Mouse (Mus musculus) heart, embryonic 16.5 days (tissue): Measurements from ENCODE around the gene Olfr877. TPM values are rescaled to one million over a fixed set of nuclear protein-coding genes. Genes with fewer than 3 reads are reported as not detected.

Source experiments
- ATAC-seq: fragments of 200-750 bp; cut with Nextera tagmentation; replicated peaks from 2 replicates; pipeline ENCODE4 v1.8.0; 2017; ENCODE audit warnings: moderate number of reproducible peaks; ENCODE audit not compliant: insufficient read depth, low FRiP score; ENCODE audit errors: extremely low read depth
- H3K27ac ChIP-seq: fragments of 300-500 bp; sonication (generic); 2 replicates; pipeline ENCODE4 v1.5.1; 2014; ENCODE audit warnings: mild to moderate bottlenecking, low read length, control low read depth, moderate library complexity
- H3K27me3 ChIP-seq: fragments of 300-500 bp; sonication (generic); 2 replicates; pipeline ENCODE4 v1.6.1; 2014; ENCODE audit warnings: low read length, mixed read lengths; ENCODE audit not compliant: control insufficient read depth, insufficient read depth
- H3K36me3 ChIP-seq: fragments of 300-500 bp; sonication (generic); 2 replicates; pipeline ENCODE4 v1.6.1; 2014; ENCODE audit not compliant: control insufficient read depth, insufficient read depth
- H3K4me1 ChIP-seq: fragments of 300-500 bp; sonication (generic); 2 replicates; pipeline ENCODE4 v1.6.1; 2014; ENCODE audit warnings: low read length, mixed read lengths; ENCODE audit not compliant: control insufficient read depth, insufficient read depth
- H3K4me2 ChIP-seq: fragments of 300-500 bp; sonication (generic); 2 replicates; pipeline ENCODE4 v1.6.1; 2014; ENCODE audit warnings: low read depth, mild to moderate bottlenecking, control low read depth, low read length
- H3K4me3 ChIP-seq: fragments of 300-500 bp; sonication (generic); 2 replicates; pipeline ENCODE4 v1.5.1; 2014; ENCODE audit warnings: mild to moderate bottlenecking, control low read depth, low read length
- H3K9ac ChIP-seq: fragments of 300-500 bp; sonication (generic); 2 replicates; pipeline ENCODE4 v1.6.1; 2014; ENCODE audit warnings: low read length, control low read depth
- H3K9me3 ChIP-seq: fragments of 300-500 bp; sonication (generic); replicated peaks from 2 replicates; pipeline ENCODE4 v1.6.1; 2016; ENCODE audit warnings: low read length; ENCODE audit not compliant: control insufficient read depth
- WGBS: fragments of 180-500 bp; shearing (Covaris S2); extraction: QIAGEN DNeasy Blood & Tissue Kit; methylation state at CpG from one replicate; pipeline ENCODE4 v1.1.7; 2014; 5-methylcytosine and 5-hydroxymethylcytosine counted together
- polyA plus RNA-seq: library from polyadenylated mRNA; unstranded; fragments of >200 nt; fragmentation: Nextera tagmentation; extraction: Ambion mirVana; gene quantifications from 2 replicates; pipeline ENCODE4 v1.2.1, GENCODE M21; 2015

Olfr877 gene
- not detected in 2 replicates for polyA plus RNA-seq

DNA sequence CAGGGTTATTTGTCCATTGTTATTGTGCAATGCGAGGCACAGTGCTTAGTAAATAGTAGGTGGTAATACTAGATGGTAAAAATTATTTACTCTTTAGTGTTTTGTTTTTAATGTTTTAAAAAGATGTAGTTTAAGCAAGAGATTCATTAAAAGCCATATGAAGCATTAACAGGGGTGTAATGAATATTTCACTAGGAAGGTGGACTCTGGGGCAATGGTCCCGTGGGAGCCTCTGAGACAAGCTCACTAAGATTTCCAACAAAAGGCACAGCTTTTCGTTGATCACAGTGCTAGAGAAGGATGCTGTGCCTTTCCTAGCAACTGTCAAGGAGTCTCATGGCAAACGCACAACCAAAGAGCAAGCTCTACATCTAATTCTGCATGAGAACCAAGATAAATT is at the start of gene Olfr877:
Gene Olfr877 (plus strand): TSS at position 301 of the 400 bp plus-strand sequence.
- no peaks in the 10 kb centered on the region for H3K4me1 ChIP-seq
- H3K27ac ChIP-seq = no peak within 1 kb of the TSS
- H3K9ac ChIP-seq = no peak within 1 kb of the TSS
- no peak within 1 kb of the TSS for H3K4me3 ChIP-seq
- no peak for ATAC-seq
- WGBS = 71% methylated on average over 4 of the region's 4 CpGs
- H3K9me3 ChIP-seq = no peaks in the 10 kb centered on the region
- no peaks in the 10 kb centered on the region for H3K36me3 ChIP-seq
- no peaks in the 10 kb centered on the region for H3K27me3 ChIP-seq
- no peak within 1 kb of the TSS for H3K4me2 ChIP-seq

DNA sequence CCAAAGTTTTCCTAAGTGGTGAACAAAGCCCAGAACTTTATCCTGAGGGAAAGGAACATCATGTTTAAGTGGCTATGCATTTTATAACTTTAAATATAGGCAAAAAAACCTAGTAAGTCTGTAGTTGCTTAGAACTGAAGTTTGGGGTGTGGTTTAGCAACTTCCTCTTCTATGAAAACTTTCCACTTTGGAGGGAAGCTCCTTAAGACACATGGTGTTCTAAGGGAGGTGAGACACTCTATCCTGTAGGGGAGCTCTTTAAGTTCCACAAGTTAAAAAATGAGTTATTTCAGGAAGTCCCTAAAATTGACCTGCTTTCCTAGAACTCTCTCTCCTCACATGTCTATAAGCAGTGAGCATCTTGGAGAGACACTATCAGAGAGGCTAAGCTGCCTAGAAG is 46.8 kb upstream of the Olfr877 start:
- H3K27me3 ChIP-seq = no peaks in the 10 kb centered on the region
- ATAC-seq = no peak

DNA sequence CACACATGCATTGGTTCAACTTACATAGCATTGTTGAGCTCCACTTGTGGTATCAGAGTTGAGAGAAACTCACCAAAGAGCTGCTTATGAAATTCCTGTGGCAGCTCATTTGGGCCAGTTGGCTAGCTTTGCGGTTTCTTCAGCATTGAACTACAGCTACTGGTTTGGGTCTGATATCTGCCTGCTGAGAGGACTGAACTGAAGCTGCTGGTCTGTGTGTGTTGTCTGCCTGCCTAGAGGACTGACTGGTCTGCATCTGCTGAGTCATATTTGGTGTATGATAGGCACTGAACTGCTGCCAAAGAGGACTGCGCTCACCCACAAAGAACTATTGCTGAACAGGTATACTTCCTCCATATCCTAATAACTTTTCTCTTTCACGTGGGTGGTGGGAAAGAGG is 45.6 kb upstream of the Olfr877 start:
- Histone ChIP-seq H3K9ac (no peak overlapping the region), H3K27me3 (no peaks in the 10 kb centered on the region), H3K27ac (no peak overlapping the region), H3K4me2 (no peak overlapping the region), H3K4me3 (no peak overlapping the region), H3K4me1 (peaks cover 7% of the 10 kb centered on the region), H3K9me3 (no peaks in the 10 kb centered on the region), H3K36me3 (no peaks in the 10 kb centered on the region)
- ATAC-seq = no peak
- 68% methylated on average over 3 of the region's 3 CpGs for WGBS

More for the DNA sequence above, 46.8 kb upstream of the Olfr877 start:
- H3K27ac ChIP-seq = no peak overlapping the region
- H3K36me3 ChIP-seq = no peaks in the 10 kb centered on the region
- peaks cover 7% of the 10 kb centered on the region for H3K4me1 ChIP-seq
- H3K4me2 ChIP-seq = no peak overlapping the region
- no peak overlapping the region for H3K9ac ChIP-seq
- no peaks in the 10 kb centered on the region for H3K9me3 ChIP-seq
- no peak overlapping the region for H3K4me3 ChIP-seq

DNA sequence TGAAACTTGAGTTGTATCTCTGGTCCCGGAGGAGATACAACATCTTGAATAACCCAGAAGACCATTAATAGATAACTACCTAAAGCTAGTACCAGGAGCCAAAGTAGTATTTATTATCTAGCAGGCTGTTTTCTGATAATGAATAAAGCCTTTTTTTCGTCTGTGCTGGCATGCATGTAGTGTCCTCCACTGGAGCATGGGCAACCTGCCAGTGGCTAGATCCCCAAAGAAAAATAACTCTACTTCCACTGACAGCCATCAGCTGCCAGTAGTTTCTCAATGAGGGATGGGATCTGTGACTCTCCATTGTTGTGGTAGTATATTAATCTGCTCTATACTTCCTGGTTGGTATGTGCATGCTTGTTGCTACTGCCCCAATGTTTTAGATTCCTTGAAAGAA is 45.1 kb upstream of the Olfr877 start:
- Histone ChIP-seq H3K36me3 (no peaks in the 10 kb centered on the region), H3K9ac (no peak overlapping the region), H3K27me3 (no peaks in the 10 kb centered on the region), H3K9me3 (no peaks in the 10 kb centered on the region), H3K4me1 (peaks cover 7% of the 10 kb centered on the region), H3K4me2 (no peak overlapping the region), H3K27ac (no peak overlapping the region), H3K4me3 (no peak overlapping the region)
- ATAC-seq = no peak
- WGBS = 26% methylated on average over 2 of the region's 2 CpGs

DNA sequence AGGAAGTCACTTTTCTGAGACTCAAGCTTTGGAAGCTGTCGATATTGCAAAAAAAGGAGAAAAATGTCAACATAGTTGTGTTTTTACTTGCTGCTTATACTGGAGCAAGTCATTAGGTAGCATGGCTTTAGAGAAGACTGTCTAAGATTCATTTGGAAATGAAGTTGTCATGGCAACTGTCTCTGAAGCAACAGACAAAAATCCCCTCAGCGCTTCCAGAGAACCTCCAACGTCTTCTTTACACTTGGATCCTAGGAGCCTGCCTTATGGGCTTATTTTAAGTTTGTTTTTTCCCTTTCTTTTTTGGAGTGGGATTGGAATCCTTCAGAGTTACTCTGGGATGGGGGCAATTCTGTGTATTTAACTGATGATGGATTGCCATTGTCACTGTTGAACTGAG is 39.4 kb upstream of the Olfr877 start:
- Histone ChIP-seq H3K9ac (no peak overlapping the region), H3K27me3 (no peaks in the 10 kb centered on the region), H3K4me1 (no peaks in the 10 kb centered on the region), H3K36me3 (no peaks in the 10 kb centered on the region), H3K4me2 (no peak overlapping the region), H3K27ac (no peak overlapping the region), H3K9me3 (no peaks in the 10 kb centered on the region), H3K4me3 (no peak overlapping the region)
- WGBS = 87% methylated on average over 3 of the region's 3 CpGs
- no peak for ATAC-seq

DNA sequence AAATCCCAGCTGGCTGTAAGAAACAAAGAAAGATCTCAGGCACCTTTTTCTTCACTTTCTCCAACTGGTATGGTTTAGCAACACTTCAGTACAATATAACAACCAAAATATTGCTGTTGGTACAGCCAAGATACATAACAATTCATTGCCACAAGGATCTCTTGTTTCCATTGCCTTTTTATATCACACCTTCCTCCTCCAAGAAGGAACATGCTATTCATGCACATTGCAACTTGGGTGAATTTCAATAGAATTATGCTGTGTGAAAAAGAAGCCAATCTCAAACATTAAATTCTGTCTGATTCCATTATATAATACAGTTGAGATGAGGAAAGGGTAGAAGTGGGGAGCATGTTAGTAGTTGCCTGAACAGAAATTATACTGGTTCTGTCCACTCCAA is 24.2 kb upstream of the Olfr877 start:
- Histone ChIP-seq H3K4me1 (no peaks in the 10 kb centered on the region), H3K27me3 (no peaks in the 10 kb centered on the region), H3K9ac (no peak overlapping the region), H3K4me3 (no peak overlapping the region), H3K4me2 (no peak overlapping the region), H3K36me3 (no peaks in the 10 kb centered on the region), H3K27ac (no peak overlapping the region), H3K9me3 (no peaks in the 10 kb centered on the region)
- no peak for ATAC-seq

DNA sequence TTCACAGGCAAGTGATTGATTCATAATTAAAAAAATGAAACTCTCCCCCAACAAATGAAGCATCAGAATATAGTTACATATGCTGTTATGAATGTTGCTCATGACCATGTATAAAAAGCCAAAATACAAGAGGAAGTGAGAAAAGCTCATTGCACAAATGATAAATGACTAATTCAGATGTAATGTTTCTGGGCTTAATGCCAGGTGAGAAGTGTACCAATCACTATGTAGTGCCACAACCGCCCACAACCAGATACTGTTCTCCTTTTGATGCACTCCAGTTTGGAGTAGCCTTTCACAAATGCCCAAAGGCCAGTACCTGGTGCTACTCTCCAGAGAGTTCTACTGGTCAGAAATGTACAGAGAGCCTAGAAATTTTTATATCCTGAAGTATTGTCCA is 20.7 kb upstream of the Olfr877 start:
- Histone ChIP-seq H3K9me3 (no peaks in the 10 kb centered on the region), H3K4me2 (no peak overlapping the region), H3K4me3 (no peak overlapping the region), H3K36me3 (no peaks in the 10 kb centered on the region), H3K27ac (no peak overlapping the region), H3K27me3 (no peaks in the 10 kb centered on the region), H3K9ac (no peak overlapping the region), H3K4me1 (no peaks in the 10 kb centered on the region)
- no peak for ATAC-seq
- 50% methylated on average over 1 of the region's 1 CpGs for WGBS

DNA sequence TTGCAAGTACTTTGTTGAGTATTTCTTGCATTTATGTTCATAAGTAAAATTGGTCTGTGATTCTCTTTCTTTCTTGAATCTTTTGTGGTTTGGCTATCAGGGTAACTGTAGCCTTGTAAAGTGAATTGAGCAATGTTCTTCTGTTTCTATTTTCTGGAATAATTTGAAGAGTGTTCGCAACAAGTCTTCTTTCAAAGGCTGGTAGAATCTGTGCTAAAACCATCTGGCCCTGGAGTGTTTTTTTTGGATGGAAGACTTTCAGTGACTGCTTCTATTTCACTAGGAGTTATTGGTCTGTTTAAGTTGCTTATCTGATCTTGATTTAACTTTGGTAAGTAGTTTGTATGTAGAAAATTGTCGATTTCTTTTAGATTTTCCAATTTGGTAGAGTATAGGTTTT is 4.8 kb upstream of the Olfr877 start:
- WGBS = 68% methylated on average over 2 of the region's 2 CpGs

DNA sequence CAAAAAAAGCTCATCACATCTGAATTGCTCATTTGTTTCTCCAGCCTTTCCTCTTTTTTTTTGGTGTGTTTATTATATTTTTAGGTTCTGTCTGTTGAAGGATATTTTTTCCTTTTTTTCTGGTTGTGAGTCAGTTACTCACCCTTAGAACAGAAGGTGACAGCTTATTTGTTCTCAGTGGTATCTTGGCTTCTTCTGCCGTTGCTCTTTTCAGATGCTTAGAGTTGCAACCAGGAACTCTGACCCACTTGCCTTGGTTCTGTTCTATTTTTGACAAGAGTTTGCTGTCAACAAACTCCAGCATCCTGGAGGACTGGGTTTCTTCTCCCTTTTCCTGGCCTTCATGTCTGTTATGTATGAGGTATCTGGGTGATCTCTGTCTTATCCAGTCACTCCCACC is 9.3 kb downstream of the Olfr877 start:
- no peak for ATAC-seq
- Histone ChIP-seq H3K4me2 (no peak overlapping the region), H3K9me3 (no peaks in the 10 kb centered on the region), H3K9ac (no peak overlapping the region), H3K27me3 (no peaks in the 10 kb centered on the region), H3K4me1 (no peaks in the 10 kb centered on the region), H3K4me3 (no peak overlapping the region), H3K36me3 (no peaks in the 10 kb centered on the region), H3K27ac (no peak overlapping the region)
- WGBS = 18% methylated on average over 1 of the region's 1 CpGs

More for the DNA sequence above, 4.8 kb upstream of the Olfr877 start:
- Histone ChIP-seq H3K36me3 (no peaks in the 10 kb centered on the region), H3K9ac (no peak overlapping the region), H3K27me3 (no peaks in the 10 kb centered on the region), H3K27ac (no peak overlapping the region), H3K4me2 (no peak overlapping the region), H3K4me3 (no peak overlapping the region), H3K4me1 (no peaks in the 10 kb centered on the region), H3K9me3 (no peaks in the 10 kb centered on the region)
- ATAC-seq = no peak

DNA sequence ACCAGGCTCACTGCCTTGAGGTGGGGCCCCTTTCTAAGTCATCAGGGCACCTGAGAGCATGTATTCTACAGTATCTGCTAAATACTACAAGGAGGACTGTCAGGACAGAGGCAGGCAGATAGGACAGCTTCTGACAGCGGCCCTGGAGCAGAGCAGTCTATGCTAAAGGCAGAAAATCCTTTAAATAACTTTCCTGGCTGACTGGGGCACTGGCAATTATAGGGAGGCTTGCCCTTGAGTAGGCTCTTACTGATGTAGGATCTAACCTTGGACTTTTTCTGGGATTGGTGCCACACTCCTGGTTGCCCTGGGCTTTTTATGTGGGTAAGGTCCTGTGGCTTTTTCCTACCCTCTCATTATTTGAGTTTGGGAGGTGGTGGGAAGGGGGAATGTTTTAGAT is 16.2 kb downstream of the Olfr877 start:
- 15% methylated on average over 1 of the region's 1 CpGs for WGBS
- H3K9ac ChIP-seq = no peak overlapping the region
- no peak; the same call in 1 of the 2 replicates for ATAC-seq
- H3K27me3 ChIP-seq = no peaks in the 10 kb centered on the region
- H3K4me3 ChIP-seq = no peak overlapping the region
- no peak overlapping the region for H3K27ac ChIP-seq
- H3K36me3 ChIP-seq = no peaks in the 10 kb centered on the region
- H3K4me2 ChIP-seq = no peak overlapping the region
- 0 out of 2 replicates have a peak, but pooled peaks cover 3% of the 10 kb centered on the region for H3K4me1 ChIP-seq
- no peaks in the 10 kb centered on the region for H3K9me3 ChIP-seq
